Mouse (Mus musculus) E14TG2a.4 (cell line): ENCODE measurements at regions not wholly inside any gene's neighbourhood (a gene's known extent, or its start where the extent isn't known, plus 50 kb on each side); places are given as distances from the start of the nearest gene placed in this dataset.

ENCODE experiments used
- H3K27me3 ChIP-seq: 2 replicates; pipeline ENCODE4 v1.6.1; 2014; ENCODE audit warnings: low read length, control low read depth; ENCODE audit not compliant: insufficient read depth
- H3K36me3 ChIP-seq: 2 replicates; pipeline ENCODE4 v1.6.1; 2014; ENCODE audit warnings: low read length, control low read depth; ENCODE audit not compliant: insufficient read depth
- H3K4me1 ChIP-seq: replicated peaks from 2 replicates; pipeline ENCODE4 v1.6.1; 2014; ENCODE audit warnings: low read depth, low read length, control low read depth
- H3K4me3 ChIP-seq: replicated peaks from 2 replicates; pipeline ENCODE4 v1.5.1; 2014; ENCODE audit warnings: mild to moderate bottlenecking, low read length
- H3K9me3 ChIP-seq: 2 replicates; pipeline ENCODE4 v1.6.1; 2014; ENCODE audit warnings: low read length, control low read depth
- CTCF ChIP-seq: conservative IDR thresholded peaks from 2 replicates; pipeline ENCODE4 v1.5.1; 2014; ENCODE audit warnings: low read length
- NANOG ChIP-seq: IDR thresholded peaks from 2 replicates; pipeline ENCODE4 v1.6.1; 2014; ENCODE audit warnings: borderline replicate concordance, low read length, mixed read lengths
- POU5F1 ChIP-seq: IDR thresholded peaks from 2 replicates; pipeline ENCODE4 v1.6.1; 2014; ENCODE audit warnings: low read length, borderline replicate concordance

DNA sequence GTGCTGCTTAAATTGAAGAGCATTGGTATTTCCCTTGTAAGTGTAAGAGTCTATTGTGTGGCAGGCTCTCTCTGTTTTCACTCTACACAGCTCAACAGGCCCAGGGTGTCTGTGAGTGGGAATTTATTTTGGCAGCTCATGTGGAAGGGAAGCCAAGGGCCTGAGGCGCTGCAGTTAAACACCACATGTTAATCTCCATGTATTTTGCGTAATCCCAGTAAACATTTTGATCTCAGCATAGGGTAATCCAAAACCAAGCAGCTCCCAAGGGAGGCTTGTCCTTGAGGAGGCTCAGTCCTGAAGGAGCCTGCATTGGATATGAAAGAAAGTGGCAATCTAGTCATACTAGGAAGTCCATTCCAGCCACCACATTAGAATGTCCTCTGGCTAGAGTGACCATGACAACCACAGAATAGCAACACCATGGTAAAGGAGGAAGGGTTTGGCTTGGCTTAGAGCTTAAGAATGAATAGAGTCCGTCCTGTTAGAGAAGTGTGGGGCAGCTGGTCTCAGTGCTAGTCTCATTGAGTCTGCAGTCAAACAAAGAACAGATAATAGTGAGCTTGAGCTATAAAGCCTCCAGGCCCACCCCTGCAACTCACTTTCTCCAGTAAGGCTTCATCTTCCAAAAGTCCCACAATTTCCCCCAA lies 391.6 kb downstream of the Insc start:
- Histone ChIP-seq H3K4me3 (no peak overlapping the region), H3K4me1 (no peaks in the 10 kb centered on the region), H3K36me3 (no peaks in the 10 kb centered on the region), H3K27me3 (no peaks in the 10 kb centered on the region), H3K9me3 (no peaks in the 10 kb centered on the region)
- TF ChIP-seq POU5F1 = no peak
- no peak for TF ChIP-seq NANOG
- no peak for TF ChIP-seq CTCF

DNA sequence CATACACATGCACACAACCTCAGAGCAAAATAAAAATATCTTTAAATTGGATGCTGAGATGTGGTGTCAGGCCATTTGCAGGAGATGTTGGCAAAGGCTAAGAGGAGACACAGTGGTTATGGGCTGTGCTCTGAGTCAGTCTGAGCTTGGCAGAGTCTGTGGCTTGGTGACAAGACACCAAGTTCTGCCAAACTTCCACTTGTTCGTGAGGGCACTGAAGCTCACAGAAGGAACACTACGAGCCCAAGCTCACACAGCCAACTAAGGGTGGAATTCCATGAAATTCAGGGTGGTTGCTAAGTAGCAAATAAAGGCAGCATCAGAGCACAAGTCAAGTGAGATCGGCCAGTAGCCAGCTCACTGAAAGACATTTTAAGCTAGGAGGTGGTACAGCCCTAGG lies 396.8 kb downstream of the Insc start:
- Histone ChIP-seq H3K9me3 (no peaks in the 10 kb centered on the region), H3K4me3 (no peak overlapping the region), H3K27me3 (no peaks in the 10 kb centered on the region), H3K36me3 (no peaks in the 10 kb centered on the region), H3K4me1 (no peaks in the 10 kb centered on the region)
- TF ChIP-seq CTCF (no peak), POU5F1 (no peak), NANOG (no peak)

DNA sequence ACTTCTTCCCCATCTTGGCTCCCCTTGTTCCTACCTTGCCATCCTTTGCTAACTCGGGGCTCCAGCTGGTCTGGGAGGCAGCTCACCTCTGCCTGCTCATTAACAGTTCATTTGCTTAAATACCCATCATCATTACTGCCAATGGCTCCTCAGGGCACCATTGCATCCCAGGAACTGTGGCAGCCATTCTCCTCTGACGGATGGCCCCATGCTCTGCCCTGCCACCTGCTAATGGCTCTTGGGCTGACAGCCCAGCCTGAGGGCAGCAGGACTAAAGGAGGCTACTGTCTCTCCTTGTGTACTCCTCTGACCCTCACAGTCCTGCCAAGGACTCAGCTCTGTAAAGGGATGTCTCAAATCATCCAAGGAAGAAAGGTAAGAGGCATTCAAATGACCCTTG lies 398.7 kb downstream of the Insc start:
- Histone ChIP-seq H3K27me3 (no peaks in the 10 kb centered on the region), H3K4me1 (no peaks in the 10 kb centered on the region), H3K36me3 (no peaks in the 10 kb centered on the region), H3K4me3 (no peak overlapping the region), H3K9me3 (no peaks in the 10 kb centered on the region)
- TF ChIP-seq CTCF (no peak), NANOG (no peak), POU5F1 (no peak)

DNA sequence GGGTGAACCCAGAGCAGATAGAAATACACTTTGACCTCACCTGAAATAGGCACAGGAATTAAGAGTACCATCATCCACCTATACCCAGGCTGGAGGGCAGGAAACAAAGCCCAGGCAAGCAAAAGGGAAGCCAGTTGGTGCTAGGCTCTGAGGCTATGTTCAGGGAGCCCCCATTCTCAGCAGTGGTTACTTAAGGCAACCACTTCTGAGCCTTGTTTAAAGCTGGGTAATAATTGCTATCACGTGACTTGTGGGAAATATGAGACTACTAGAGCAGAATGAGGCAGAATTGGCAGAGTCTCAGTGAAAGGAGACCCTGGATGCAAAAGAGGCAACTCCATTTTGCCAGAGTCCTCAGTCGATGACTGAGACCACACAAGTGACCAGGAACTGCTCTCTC lies 401.5 kb downstream of the Insc start:
- no peaks in the 10 kb centered on the region for H3K27me3 ChIP-seq
- no peak for TF ChIP-seq CTCF
- no peak for TF ChIP-seq NANOG
- no peak for TF ChIP-seq POU5F1
- H3K9me3 ChIP-seq = no peaks in the 10 kb centered on the region
- no peak overlapping the region for H3K4me3 ChIP-seq
- no peaks in the 10 kb centered on the region for H3K36me3 ChIP-seq
- H3K4me1 ChIP-seq = no peaks in the 10 kb centered on the region

DNA sequence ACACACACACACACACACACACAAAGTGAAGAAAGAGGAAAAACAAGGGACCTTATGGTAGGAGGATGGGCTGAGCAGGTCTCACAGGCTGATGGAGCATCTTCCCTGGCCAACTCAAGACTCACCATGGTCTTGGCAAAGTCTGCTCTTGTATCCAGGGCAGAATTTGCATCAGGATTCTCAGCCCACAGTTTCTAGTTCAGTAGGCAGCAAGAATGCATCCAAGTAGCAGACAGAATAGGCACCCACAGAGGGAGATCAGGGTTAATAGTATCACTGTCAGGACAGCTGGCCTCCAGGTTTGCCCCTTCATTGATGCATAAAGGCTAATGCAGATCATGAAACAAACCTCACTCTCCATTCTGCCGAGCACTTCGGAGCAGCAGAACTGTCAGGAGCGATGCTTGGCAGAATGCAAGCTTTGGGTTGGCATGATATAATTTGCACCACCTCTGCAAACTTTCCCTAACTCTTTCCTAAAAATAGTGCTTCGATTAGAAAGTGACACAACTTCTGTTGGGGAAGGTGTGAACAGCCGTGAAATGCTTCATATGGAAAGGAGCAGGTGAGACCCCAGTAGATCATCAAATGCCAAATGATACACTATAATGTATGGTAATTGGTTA lies 404.0 kb downstream of the Insc start:
- H3K36me3 ChIP-seq = no peaks in the 10 kb centered on the region
- TF ChIP-seq NANOG (no peak), CTCF (no peak), POU5F1 (no peak)
- no peak overlapping the region for H3K4me3 ChIP-seq
- H3K4me1 ChIP-seq = no peaks in the 10 kb centered on the region
- H3K27me3 ChIP-seq = no peaks in the 10 kb centered on the region
- H3K9me3 ChIP-seq = no peaks in the 10 kb centered on the region

DNA sequence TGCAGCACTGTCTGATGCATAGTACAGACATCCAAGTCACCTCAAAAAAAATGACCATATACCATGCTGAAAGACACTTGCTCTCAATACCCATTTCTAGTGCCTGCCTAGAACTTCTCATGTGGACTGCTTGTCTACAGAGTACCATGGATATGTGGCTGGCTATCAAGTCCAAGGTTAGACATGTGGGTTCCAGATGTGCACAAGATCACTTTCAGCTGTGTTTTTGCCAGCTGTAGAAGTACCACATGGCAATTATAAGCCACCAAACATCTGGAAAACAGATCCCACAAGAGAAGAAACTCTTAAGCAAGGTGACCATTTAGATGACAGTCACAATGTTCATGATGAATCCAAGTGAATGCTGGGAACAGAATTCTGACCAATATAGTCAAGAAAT lies 409.8 kb downstream of the Insc start:
- Histone ChIP-seq H3K4me1 (no peaks in the 10 kb centered on the region), H3K27me3 (no peaks in the 10 kb centered on the region), H3K4me3 (no peak overlapping the region), H3K9me3 (no peaks in the 10 kb centered on the region), H3K36me3 (no peaks in the 10 kb centered on the region)
- TF ChIP-seq NANOG (no peak), CTCF (no peak), POU5F1 (no peak)

DNA sequence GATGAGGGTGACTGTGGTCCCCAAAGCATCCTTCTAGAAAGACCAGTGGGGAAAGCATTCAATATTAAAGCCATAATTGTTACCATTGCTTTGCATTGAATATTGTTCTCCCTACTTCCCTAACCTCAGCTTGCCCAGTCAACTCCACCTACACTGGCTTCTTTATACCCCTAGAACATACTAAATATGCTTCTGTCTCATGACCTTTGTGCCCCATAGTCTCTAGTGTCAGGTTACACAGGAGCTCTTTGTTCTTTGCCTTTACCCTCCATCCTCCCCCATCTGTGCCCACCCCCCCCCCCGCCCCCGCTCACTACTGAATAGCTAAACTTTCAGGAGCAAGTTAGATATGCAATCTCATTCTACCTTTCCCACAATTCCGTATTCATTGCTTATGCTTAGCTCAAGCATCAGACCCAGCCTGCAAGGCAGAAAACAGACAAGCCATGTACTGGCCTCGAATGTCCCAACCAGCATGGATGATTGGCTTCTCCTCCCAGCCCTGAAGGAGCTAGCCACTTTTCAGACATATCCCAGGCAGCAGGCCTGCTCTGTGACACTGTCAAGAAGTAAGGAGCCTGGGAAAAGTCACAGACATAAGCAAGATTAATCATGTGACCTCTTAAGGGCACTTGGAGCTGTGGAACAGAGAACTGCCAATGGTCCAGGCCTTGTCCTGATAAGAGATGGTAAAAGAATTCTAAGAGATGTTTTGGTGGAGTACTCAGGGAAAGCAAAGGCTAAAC lies 410.4 kb downstream of the Insc start:
- Histone ChIP-seq H3K4me1 (no peaks in the 10 kb centered on the region), H3K9me3 (no peaks in the 10 kb centered on the region), H3K27me3 (no peaks in the 10 kb centered on the region), H3K36me3 (no peaks in the 10 kb centered on the region), H3K4me3 (no peak overlapping the region)
- TF ChIP-seq CTCF (no peak), NANOG (no peak), POU5F1 (no peak)

DNA sequence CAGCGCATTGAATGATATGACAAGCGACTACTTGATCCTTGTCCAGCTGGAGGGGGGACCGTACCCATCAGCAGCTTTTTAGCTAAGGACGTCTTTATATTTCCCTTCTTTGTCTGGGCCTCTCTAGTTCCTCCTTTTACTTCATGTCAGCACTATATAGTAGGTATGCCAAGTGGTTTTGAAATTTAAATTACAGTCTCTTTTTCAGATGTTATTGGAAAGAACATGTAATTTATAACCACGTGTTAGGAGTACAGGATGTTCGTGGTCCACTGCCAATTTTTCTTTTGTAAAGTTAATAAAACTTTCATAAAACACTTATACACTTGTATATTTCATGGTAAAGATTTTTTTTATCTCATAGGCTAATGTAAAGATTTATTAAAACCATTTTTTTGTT lies 426.5 kb downstream of the Insc start:
- Histone ChIP-seq H3K4me3 (no peak overlapping the region), H3K4me1 (no peaks in the 10 kb centered on the region), H3K27me3 (no peaks in the 10 kb centered on the region; the same call in 1 of the 2 replicates), H3K36me3 (no peaks in the 10 kb centered on the region), H3K9me3 (0 out of 2 replicates have a peak, but pooled peaks cover 7% of the 10 kb centered on the region)
- TF ChIP-seq NANOG (no peak), POU5F1 (no peak), CTCF (no peak)

DNA sequence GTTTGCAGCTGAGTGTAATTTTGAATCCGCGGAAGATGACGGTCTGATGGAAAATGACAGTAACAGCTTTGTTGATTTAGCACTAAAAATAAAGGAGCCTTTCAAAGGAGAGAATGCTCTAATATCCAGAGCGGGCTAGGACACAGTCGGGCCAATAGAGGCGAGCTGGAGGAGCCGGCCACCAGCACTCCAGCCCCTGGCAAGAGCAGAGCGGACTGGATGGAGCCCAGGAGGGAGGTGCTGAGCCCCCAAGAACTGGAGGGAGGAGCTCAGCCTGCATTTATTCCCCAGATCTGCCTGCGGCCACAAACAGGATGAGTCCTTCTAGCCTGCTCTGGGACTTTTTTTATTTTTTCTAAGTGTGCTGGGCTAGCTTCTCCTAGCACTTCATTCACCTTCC lies 426.9 kb downstream of the Insc start:
- Histone ChIP-seq H3K27me3 (no peaks in the 10 kb centered on the region; the same call in 1 of the 2 replicates), H3K4me1 (no peaks in the 10 kb centered on the region), H3K9me3 (0 out of 2 replicates have a peak, but pooled peaks cover 5% of the 10 kb centered on the region), H3K36me3 (no peaks in the 10 kb centered on the region), H3K4me3 (no peak overlapping the region)
- TF ChIP-seq POU5F1 (no peak), NANOG (no peak), CTCF (no peak)
